Mouse (Mus musculus) embryonic facial prominence, embryonic 10.5 days (tissue): ENCODE measurements around the gene Pygo2. TPM values are rescaled to one million over a fixed set of nuclear protein-coding genes. Genes with fewer than 3 reads are reported as not detected.

ENCODE experiments used
- polyA plus RNA-seq: library from polyadenylated mRNA; unstranded; fragments of >200 nt; fragmentation: Nextera tagmentation; extraction: Ambion mirVana; gene quantifications from 2 replicates; pipeline ENCODE4 v1.2.1, GENCODE M21; 2016

Gene Pygo2
- polyA plus RNA-seq, 1 experiment from 2014 or later: 48.9 TPM

Other genes starting within 250 kb of the Pygo2 start
- 29.0 and 30.8 TPM in 2 replicates for gene Fam189b, start 247.1 kb upstream of the Pygo2 start, polyA plus RNA-seq
- 33.8 and 33.9 TPM in 2 replicates for gene Gba, start 227.3 kb upstream of the Pygo2 start, polyA plus RNA-seq
- gene Thbs3, start 215.0 kb upstream of the Pygo2 start, polyA plus RNA-seq: 42.0 and 43.3 TPM in 2 replicates
- gene Mtx1, start 203.1 kb upstream of the Pygo2 start, polyA plus RNA-seq: 248 and 258 TPM in 2 replicates
- 0.15 and 0.81 TPM in 2 replicates for gene Muc1, start 201.2 kb upstream of the Pygo2 start, polyA plus RNA-seq
- gene Krtcap2, start 184.2 kb upstream of the Pygo2 start, polyA plus RNA-seq: 244 and 262 TPM in 2 replicates
- 4.0 and 4.7 TPM in 2 replicates for gene Trim46, start 183.9 kb upstream of the Pygo2 start, polyA plus RNA-seq
- 74.1 and 84.1 TPM in 2 replicates for gene Dpm3, start 170.9 kb upstream of the Pygo2 start, polyA plus RNA-seq
- gene Slc50a1, start 159.6 kb upstream of the Pygo2 start, polyA plus RNA-seq: 27.2 and 34.2 TPM in 2 replicates
- gene Efna1, start 149.1 kb upstream of the Pygo2 start, polyA plus RNA-seq: 26.7 and 27.2 TPM in 2 replicates
- gene Efna3, start 107.2 kb upstream of the Pygo2 start, polyA plus RNA-seq: 4.5 and 6.8 TPM in 2 replicates
- gene Efna4, start 92.2 kb upstream of the Pygo2 start, polyA plus RNA-seq: 37.3 and 40.8 TPM in 2 replicates
- 30.5 and 34.2 TPM in 2 replicates for gene Adam15, start 80.2 kb upstream of the Pygo2 start, polyA plus RNA-seq
- gene Dcst2, start 68.2 kb upstream of the Pygo2 start, polyA plus RNA-seq: 0.09 and 0.15 TPM in 2 replicates
- gene Dcst1, start 65.0 kb upstream of the Pygo2 start, polyA plus RNA-seq: 0.20 and 0.47 TPM in 2 replicates
- gene Zbtb7b, start 35.4 kb upstream of the Pygo2 start, polyA plus RNA-seq: 0.98 and 1.2 TPM in 2 replicates
- gene Lenep, start 27.4 kb upstream of the Pygo2 start, polyA plus RNA-seq: 0.74 TPM in 1 of 2 replicates, not detected in the other
- gene Flad1, start 18.3 kb upstream of the Pygo2 start, polyA plus RNA-seq: 25.3 and 28.2 TPM in 2 replicates
- gene Cks1b, start 11.8 kb upstream of the Pygo2 start, polyA plus RNA-seq: 786 and 805 TPM in 2 replicates
- gene Shc1, start 11.8 kb upstream of the Pygo2 start, polyA plus RNA-seq: 82.0 and 82.1 TPM in 2 replicates
- 17.5 and 20.1 TPM in 2 replicates for gene Pbxip1, start 6.5 kb downstream of the Pygo2 start, polyA plus RNA-seq
- 66.4 and 67.6 TPM in 2 replicates for gene Pmvk, start 24.3 kb downstream of the Pygo2 start, polyA plus RNA-seq
- 0.62 and 0.88 TPM in 2 replicates for gene Kcnn3, start 90.0 kb downstream of the Pygo2 start, polyA plus RNA-seq